Mouse (Mus musculus): ENCODE results near the gene F5.

DNA sequence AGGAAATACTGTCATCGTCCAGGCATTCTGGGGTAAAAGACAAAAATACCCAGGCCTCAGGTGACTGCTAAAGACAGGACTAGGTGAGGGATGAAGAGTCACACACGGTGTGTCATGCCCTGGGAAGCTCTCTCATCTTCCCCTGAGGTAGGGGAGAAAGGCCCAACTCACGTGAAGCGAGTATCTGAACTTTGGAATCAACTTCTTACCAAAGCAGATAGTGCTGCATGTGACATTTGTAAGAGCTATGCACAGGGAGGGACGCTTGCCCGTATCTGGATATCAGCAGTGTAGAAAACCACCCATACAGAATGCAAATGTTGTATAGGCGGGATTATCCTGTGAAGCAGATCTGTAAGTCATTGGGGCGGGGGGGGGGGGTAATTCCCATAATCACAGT, 61.0 kb downstream of the F5 start:
- TF ChIP-seq GATA1 (IDR thresholded peaks at IDR 0.05; ENCODE audit: borderline replicate concordance, low read length), result no peak
- TF ChIP-seq FLI1 (IDR thresholded peaks at IDR 0.05; ENCODE audit: low read length), result no peak
